Mouse (Mus musculus) forebrain, embryonic 11.5 days (tissue): ENCODE data around the gene Frmd6. TPM values are rescaled to one million over a fixed set of nuclear protein-coding genes. Genes with fewer than 3 reads are reported as not detected.

Experiments
- ATAC-seq: fragments of 200-750 bp; cut with Nextera tagmentation; replicated peaks from 2 replicates; pipeline ENCODE4 v1.8.0; 2017; ENCODE audit warnings: moderate TSS enrichment; ENCODE audit not compliant: low FRiP score
- DNase-seq: peaks from one replicate; pipeline ENCODE4 v3.0.0-alpha.2; 2017; ENCODE audit warnings: low spot score
- H3K27ac ChIP-seq: fragments of 300-500 bp; sonication (generic); 2 replicates; pipeline ENCODE4 v1.5.1; 2014; ENCODE audit warnings: low read depth, low read length
- H3K27me3 ChIP-seq: fragments of 300-500 bp; sonication (generic); 2 replicates; pipeline ENCODE4 v1.6.1; 2014; ENCODE audit warnings: mild to moderate bottlenecking, low read length, mixed read lengths; ENCODE audit not compliant: control insufficient read depth, insufficient read depth
- H3K36me3 ChIP-seq: fragments of 300-500 bp; sonication (generic); 2 replicates; pipeline ENCODE4 v1.6.1; 2014; ENCODE audit warnings: mild to moderate bottlenecking, low read length, moderate library complexity, mixed read lengths; ENCODE audit not compliant: control insufficient read depth, insufficient read depth
- H3K4me1 ChIP-seq: fragments of 300-500 bp; sonication (generic); replicated peaks from 2 replicates; pipeline ENCODE4 v1.6.1; 2014; ENCODE audit warnings: low read length, mixed read lengths; ENCODE audit not compliant: control insufficient read depth, insufficient read depth
- H3K4me2 ChIP-seq: fragments of 300-500 bp; sonication (generic); 2 replicates; pipeline ENCODE4 v1.6.1; 2014; ENCODE audit warnings: low read depth, mild to moderate bottlenecking, low read length, moderate library complexity, mixed read lengths; ENCODE audit not compliant: severe bottlenecking
- H3K4me3 ChIP-seq: fragments of 300-500 bp; sonication (generic); 2 replicates; pipeline ENCODE4 v1.5.1; 2014; ENCODE audit warnings: low read depth, low read length
- H3K9ac ChIP-seq: fragments of 300-500 bp; sonication (generic); 2 replicates; pipeline ENCODE4 v1.6.1; 2014; ENCODE audit warnings: low read length
- H3K9me3 ChIP-seq: fragments of 300-500 bp; sonication (generic); 2 replicates; pipeline ENCODE4 v1.6.1; 2016; ENCODE audit warnings: low read length, mixed read lengths; ENCODE audit not compliant: control insufficient read depth
- WGBS: fragments of 180-500 bp; shearing (Covaris S2); extraction: QIAGEN DNeasy Blood & Tissue Kit; methylation state at CpG from one replicate; pipeline ENCODE4 v1.1.7; 2014; 5-methylcytosine and 5-hydroxymethylcytosine counted together
- polyA plus RNA-seq: library from polyadenylated mRNA; unstranded; fragments of >200 nt; fragmentation: Nextera tagmentation; extraction: Ambion mirVana; gene quantifications from 2 replicates; pipeline ENCODE4 v1.2.1, GENCODE M21; 2014

Frmd6 gene
- polyA plus RNA-seq, 1 experiment from 2014 or later, result 22.7 TPM

DNA sequence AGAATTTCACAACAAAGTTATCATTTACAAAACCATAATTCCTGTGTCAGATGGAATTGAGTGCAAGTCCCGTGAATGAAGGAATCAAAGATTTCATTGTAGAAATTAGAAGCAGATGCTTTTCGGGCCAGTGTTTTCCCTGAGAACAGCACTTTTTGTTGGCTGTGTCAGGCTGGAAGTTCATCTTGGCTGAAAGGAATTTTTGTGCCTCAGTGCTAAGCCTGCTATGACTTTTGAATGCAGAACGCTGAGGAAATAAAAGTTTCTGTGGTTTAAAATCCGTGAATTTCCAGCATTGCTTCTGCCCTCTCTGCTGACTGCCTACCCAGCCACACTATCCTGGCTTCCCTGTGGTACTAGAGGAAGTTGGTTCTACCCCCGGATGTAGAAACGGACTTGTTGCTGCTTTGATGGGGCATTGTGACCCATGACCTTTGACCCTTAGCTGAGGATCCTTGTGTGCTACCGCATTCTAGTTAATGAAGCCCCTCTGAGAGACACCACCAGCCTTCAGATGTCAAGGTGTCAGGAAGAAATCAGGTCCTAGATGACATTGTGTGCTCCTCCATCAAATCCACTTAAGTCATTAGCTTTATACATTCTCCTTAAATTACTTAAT lies 26.1 kb downstream of the Frmd6 start:
- no peaks in the 10 kb centered on the region for H3K4me1 ChIP-seq
- H3K36me3 ChIP-seq, result no peaks in the 10 kb centered on the region
- DNase-seq (no peak), ATAC-seq (no peak)
- no peak overlapping the region for H3K4me3 ChIP-seq
- H3K4me2 ChIP-seq, result no peak overlapping the region
- no peak overlapping the region for H3K27ac ChIP-seq
- 49% methylated on average over 7 of the region's 7 CpGs for WGBS
- H3K9me3 ChIP-seq, result no peaks in the 10 kb centered on the region
- no peaks in the 10 kb centered on the region for H3K27me3 ChIP-seq
- H3K9ac ChIP-seq, result no peak overlapping the region

GRCm38 (mm10) chr12:70853026-70853425 lies 27.7 kb downstream of the Frmd6 start:
- ATAC-seq (no peak), DNase-seq (no peak)
- no peaks in the 10 kb centered on the region for H3K4me1 ChIP-seq
- no peak overlapping the region for H3K4me3 ChIP-seq
- H3K4me2 ChIP-seq, result no peak overlapping the region
- 62% methylated on average over 6 of the region's 6 CpGs for WGBS
- H3K9me3 ChIP-seq, result no peaks in the 10 kb centered on the region
- H3K27me3 ChIP-seq, result no peaks in the 10 kb centered on the region
- H3K36me3 ChIP-seq, result no peaks in the 10 kb centered on the region
- H3K27ac ChIP-seq, result no peak overlapping the region
- no peak overlapping the region for H3K9ac ChIP-seq

DNA sequence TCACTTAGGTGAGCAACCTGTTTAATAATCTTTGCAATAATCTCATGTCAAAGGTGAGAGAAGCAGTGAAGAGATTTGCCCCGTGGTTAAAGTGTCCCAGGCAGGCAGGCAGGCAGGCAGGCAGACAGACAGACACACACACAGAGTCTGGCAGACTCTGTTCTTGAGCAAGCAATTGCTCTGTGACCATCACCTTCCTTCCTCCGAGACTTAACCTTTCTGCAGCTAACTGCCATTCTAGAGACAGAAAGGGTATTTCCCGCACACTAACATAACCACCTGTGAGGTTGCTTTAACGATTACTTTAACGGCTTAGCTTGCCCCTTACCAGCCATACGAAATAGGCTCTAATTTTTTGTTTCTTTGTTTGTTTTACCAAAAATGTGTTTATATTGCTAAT lies 30.4 kb downstream of the Frmd6 start:
- 76% methylated on average over 6 of the region's 6 CpGs for WGBS

DNA sequence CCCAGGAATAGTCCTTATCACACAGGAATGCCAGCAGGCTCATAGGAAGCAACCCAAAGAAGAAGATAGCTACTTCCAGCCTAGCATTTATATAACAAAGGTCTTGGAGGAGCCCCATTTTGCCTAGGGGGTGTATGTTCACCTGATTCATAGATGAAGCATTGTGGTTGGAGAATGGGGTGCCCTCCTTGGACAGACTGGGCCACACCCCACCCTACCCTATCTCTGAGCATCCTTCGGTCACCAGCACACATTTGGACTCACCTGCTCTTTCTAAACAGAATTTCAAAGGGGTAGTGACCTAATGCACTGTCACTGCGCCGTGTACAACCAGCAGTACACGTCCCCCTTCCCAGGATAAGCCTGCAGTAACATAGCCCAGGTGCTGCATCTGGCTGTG lies 31.5 kb downstream of the Frmd6 start:
- Histone ChIP-seq H3K9me3 (no peaks in the 10 kb centered on the region), H3K27ac (no peak overlapping the region), H3K4me1 (no peaks in the 10 kb centered on the region), H3K36me3 (no peaks in the 10 kb centered on the region), H3K4me3 (no peak overlapping the region), H3K27me3 (no peaks in the 10 kb centered on the region), H3K4me2 (no peak overlapping the region), H3K9ac (no peak overlapping the region)
- no peak for DNase-seq
- 97% methylated on average over 4 of the region's 4 CpGs for WGBS
- ATAC-seq, result no peak

More for the DNA sequence above, 30.4 kb downstream of the Frmd6 start:
- no peak for DNase-seq
- Histone ChIP-seq H3K4me1 (no peaks in the 10 kb centered on the region), H3K27me3 (no peaks in the 10 kb centered on the region), H3K27ac (no peak overlapping the region), H3K4me3 (no peak overlapping the region), H3K9ac (no peak overlapping the region), H3K9me3 (no peaks in the 10 kb centered on the region), H3K36me3 (no peaks in the 10 kb centered on the region), H3K4me2 (no peak overlapping the region)
- no peak for ATAC-seq

DNA sequence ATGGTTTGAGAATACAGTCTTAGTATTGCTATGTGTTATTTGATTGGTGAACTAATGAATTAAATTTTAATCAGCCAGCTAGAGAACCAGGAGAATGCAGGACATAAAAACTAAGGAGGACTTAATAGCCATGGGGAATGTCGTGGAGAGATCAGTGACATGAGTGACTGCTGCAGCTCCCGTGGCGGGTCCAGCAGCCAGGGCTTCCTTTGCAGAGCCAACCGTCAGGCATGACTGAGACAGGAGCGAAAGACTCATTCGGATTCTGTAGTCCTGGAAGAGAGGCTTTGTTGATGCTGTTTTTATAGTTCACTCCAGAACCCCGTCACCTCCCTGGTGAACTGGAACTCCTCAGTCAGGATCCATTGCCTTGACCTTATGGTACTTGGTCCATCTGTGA lies 38.0 kb downstream of the Frmd6 start:
- Histone ChIP-seq H3K4me3 (no peak overlapping the region), H3K9ac (no peak overlapping the region), H3K36me3 (no peaks in the 10 kb centered on the region), H3K27me3 (no peaks in the 10 kb centered on the region), H3K9me3 (no peaks in the 10 kb centered on the region), H3K4me1 (no peaks in the 10 kb centered on the region), H3K27ac (no peak overlapping the region), H3K4me2 (no peak overlapping the region)
- ATAC-seq, result no peak
- no peak for DNase-seq
- WGBS, result 90% methylated on average over 7 of the region's 7 CpGs

DNA sequence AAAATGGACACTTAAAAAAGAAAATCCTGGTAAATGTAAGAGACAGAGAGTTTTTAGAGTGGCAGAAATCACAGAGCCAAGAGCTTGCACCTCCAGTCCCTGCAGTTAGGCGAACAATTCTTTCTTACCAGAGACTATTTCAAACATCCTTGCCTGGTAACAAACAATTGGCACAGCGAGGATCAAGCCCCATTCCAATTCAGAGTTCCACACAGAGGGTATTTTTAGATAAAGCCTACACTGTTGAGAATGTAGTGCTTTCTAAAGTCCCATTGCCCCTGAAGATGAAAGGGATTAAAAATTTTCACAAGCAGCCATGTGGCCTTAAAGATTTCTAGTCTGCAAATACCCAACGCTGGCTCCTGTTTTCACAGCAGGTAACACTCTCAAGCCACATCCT lies 42.5 kb downstream of the Frmd6 start:
- H3K27me3 ChIP-seq, result no peaks in the 10 kb centered on the region
- H3K4me2 ChIP-seq, result no peak overlapping the region
- no peak overlapping the region for H3K4me3 ChIP-seq
- 0 out of 2 replicates have a peak, but pooled peaks cover 2% of the 10 kb centered on the region for H3K4me1 ChIP-seq
- no peak overlapping the region for H3K9ac ChIP-seq
- no peaks in the 10 kb centered on the region for H3K36me3 ChIP-seq
- DNase-seq, result peak; percentile 30
- no peak for ATAC-seq
- H3K9me3 ChIP-seq, result no peaks in the 10 kb centered on the region
- no peak overlapping the region for H3K27ac ChIP-seq
- WGBS, result 24% methylated on average over 3 of the region's 3 CpGs

DNA sequence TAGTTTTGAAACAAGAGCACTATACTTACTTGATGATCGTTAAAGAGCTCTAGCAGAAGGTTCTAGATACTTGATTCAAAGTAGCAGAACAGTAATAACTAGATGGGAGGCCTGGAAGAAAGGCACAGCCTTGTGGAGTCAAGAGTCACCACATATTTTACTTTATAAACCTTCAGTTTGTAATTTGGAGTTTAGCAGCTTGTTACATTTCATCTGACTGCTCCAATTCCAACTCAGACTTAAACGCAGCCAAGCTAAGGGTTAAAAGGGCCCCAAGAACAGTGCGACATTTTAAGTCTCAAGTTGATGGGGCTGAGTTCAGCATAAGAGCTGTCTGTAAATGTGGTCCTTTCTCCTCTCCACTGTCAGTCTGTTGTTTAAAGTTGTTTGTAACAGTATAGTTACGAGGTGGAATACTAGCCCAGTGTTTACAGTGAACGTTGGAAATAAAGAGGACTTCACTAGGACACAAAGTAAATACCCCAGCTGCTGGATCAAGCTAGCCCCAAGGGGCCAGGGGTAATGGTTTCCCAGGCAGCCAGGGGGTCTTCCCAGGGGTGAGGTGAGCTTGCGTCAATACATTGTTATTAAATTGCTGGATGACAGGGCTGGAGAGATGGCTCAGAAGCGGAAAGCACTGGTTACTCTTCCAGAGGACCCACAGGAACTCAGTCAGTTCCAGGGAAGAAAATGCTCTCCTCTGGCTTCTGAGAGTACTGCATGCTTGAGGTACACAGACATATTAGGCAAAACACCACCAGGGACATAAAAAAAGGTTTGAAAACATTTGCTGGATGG lies 43.1 kb downstream of the Frmd6 start:
- no peak for ATAC-seq
- H3K4me1 ChIP-seq, result 0 out of 2 replicates have a peak, but pooled peaks cover 2% of the 10 kb centered on the region
- H3K9ac ChIP-seq, result no peak overlapping the region
- peak; percentile 32 for DNase-seq
- no peaks in the 10 kb centered on the region for H3K27me3 ChIP-seq
- no peak overlapping the region for H3K4me2 ChIP-seq
- H3K27ac ChIP-seq, result no peak overlapping the region
- H3K9me3 ChIP-seq, result no peaks in the 10 kb centered on the region
- no peaks in the 10 kb centered on the region for H3K36me3 ChIP-seq
- no peak overlapping the region for H3K4me3 ChIP-seq
- WGBS, result 46% methylated on average over 7 of the region's 7 CpGs

- peak; percentile 45 for DNase-seq
- Histone ChIP-seq H3K4me2 (no peak overlapping the region), H3K27me3 (no peaks in the 10 kb centered on the region), H3K4me3 (no peak overlapping the region), H3K27ac (no peak overlapping the region), H3K9me3 (no peaks in the 10 kb centered on the region), H3K9ac (no peak overlapping the region), H3K36me3 (no peaks in the 10 kb centered on the region), H3K4me1 (0 out of 2 replicates have a peak, but pooled peaks cover 2% of the 10 kb centered on the region)
- ATAC-seq, result no peak
- 81% methylated on average over 9 of the region's 9 CpGs for WGBS
These were observed 43.6 kb downstream of the Frmd6 start for GRCm38 (mm10) chr12:70868988-70869291.

DNA sequence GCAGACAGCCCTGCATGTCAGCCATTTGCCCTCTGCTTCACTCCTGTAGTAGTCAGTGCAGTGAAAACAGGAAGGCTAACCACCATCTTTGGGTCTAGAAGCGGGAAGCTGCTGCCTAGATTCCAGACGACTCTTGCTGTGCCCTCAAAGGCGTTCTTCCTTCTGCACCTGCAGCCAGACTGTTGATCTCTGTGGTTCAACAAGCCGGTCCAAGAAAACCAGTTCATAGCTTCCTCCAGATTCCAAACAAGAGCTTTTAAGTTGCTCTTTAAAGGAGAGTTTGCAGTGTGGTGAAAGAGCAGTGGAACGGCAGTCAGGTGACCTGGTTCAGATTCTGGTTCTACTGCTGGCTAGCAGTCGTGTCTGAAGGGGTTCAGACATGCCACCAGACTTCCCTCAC lies 48.2 kb downstream of the Frmd6 start:
- Histone ChIP-seq H3K27me3 (no peaks in the 10 kb centered on the region), H3K36me3 (no peaks in the 10 kb centered on the region), H3K9me3 (no peaks in the 10 kb centered on the region), H3K27ac (no peak overlapping the region), H3K4me2 (no peak overlapping the region), H3K4me3 (no peak overlapping the region), H3K9ac (no peak overlapping the region), H3K4me1 (no peaks in the 10 kb centered on the region)
- no peak for ATAC-seq
- DNase-seq, result peak; percentile 28
- 86% methylated on average over 6 of the region's 6 CpGs for WGBS
